Mouse (Mus musculus) left cerebral cortex, postnatal 25 days (tissue): ENCODE data around the gene Thsd7a. TPM values are rescaled to one million over a fixed set of nuclear protein-coding genes. Genes with fewer than 3 reads are reported as not detected.
A peak's percentile ranks its signal among the peaks of the same experiment; 100 is the strongest.

Experiments
- DNase-seq, 2 experiments: peaks; one replicate each; pipeline ENCODE4 v3.0.0; 2022; ENCODE audit warnings: low spot score in 2 of 2, mixed read lengths in 1 of 2
- intact Hi-C: fragments of 180-260 bp; cut with DNase I; formaldehyde crosslinking; loops from one replicate; pipeline ENCODE4 v1.15.1; 2025
- total RNA-seq, 2 experiments: library from RNA; stranded (reverse); gene quantifications; 2 replicates each; pipeline ENCODE4 v1.2.3; 2021

Thsd7a gene
- 10 to 100 TPM; 38.6 to 42.0 TPM for total RNA-seq

GRCm38 (mm10) chr6:12748787-12749530 is at the start of gene Thsd7a:
Thsd7a (minus strand) TSS chr6:12749410.
- DNase-seq = peak; percentile 55 to 58
- intact Hi-C loops = loop anchor here (2.0 to 10.0 kb wide), 4 partner anchors 244 to 396 kb away; no protein-coding TSS in a partner anchor

GRCm38 (mm10) chr6:12787129-12787528 is 37.9 kb upstream of the Thsd7a start:
- no peak for DNase-seq
- intact Hi-C loops = no loop called here

GRCm38 (mm10) chr6:12786378-12786982 is 37.3 kb upstream of the Thsd7a start:
- intact Hi-C loops = no loop called here
- DNase-seq = no peak

GRCm38 (mm10) chr6:12784918-12785618 is 35.9 kb upstream of the Thsd7a start:
- DNase-seq = no peak
- intact Hi-C loops = no loop called here

GRCm38 (mm10) chr6:12772799-12773198 is 23.6 kb upstream of the Thsd7a start:
- intact Hi-C loops = no loop called here
- no peak for DNase-seq

- intact Hi-C loops = no loop called here
- DNase-seq = no peak
These were observed 16.0 kb upstream of the Thsd7a start for GRCm38 (mm10) chr6:12765191-12765590.

GRCm38 (mm10) chr6:12764606-12765005 is 15.4 kb upstream of the Thsd7a start:
- intact Hi-C loops = no loop called here
- no peak for DNase-seq

- intact Hi-C loops = no loop called here
- no peak for DNase-seq
These were observed 14.6 kb upstream of the Thsd7a start for GRCm38 (mm10) chr6:12763816-12764215.

- DNase-seq = no peak
- intact Hi-C loops = no loop called here
These were observed 10.4 kb upstream of the Thsd7a start for GRCm38 (mm10) chr6:12759328-12760193.

GRCm38 (mm10) chr6:12752297-12752696 is 3.1 kb upstream of the Thsd7a start:
- intact Hi-C loops = loop anchor here (2.0 kb wide), 1 partner anchor 399 kb away; no protein-coding TSS in a partner anchor

GRCm38 (mm10) chr6:12750441-12750840 is 1.2 kb upstream of the Thsd7a start:
- intact Hi-C loops = no loop called here
- DNase-seq = no peak

More at GRCm38 (mm10) chr6:12752297-12752696, 3.1 kb upstream of the Thsd7a start:
- DNase-seq = no peak

- intact Hi-C loops = loop anchor here (2.0 to 10.0 kb wide), 4 partner anchors 245 to 397 kb away; no protein-coding TSS in a partner anchor
- peak in 1 of 2 experiments; percentile 43 for DNase-seq
These were observed 461 bp upstream of the Thsd7a start for GRCm38 (mm10) chr6:12749531-12750210.

GRCm38 (mm10) chr6:12748454-12748786 is 790 bp downstream of the Thsd7a start:
- intact Hi-C loops = loop anchor here (2.0 to 10.0 kb wide), 4 partner anchors 244 to 396 kb away; no protein-coding TSS in a partner anchor
- DNase-seq = no peak

GRCm38 (mm10) chr6:12747856-12748450 is 1.3 kb downstream of the Thsd7a start:
- intact Hi-C loops = loop anchor here (2.0 to 10.0 kb wide), 4 partner anchors 243 to 395 kb away; no protein-coding TSS in a partner anchor
- peak; percentile 16 to 52 for DNase-seq

- intact Hi-C loops = loop anchor here (10.0 kb wide), 2 partner anchors 238 to 268 kb away; no protein-coding TSS in a partner anchor
- DNase-seq = no peak
These were observed 6.4 kb downstream of the Thsd7a start for GRCm38 (mm10) chr6:12742791-12743190.

GRCm38 (mm10) chr6:12733924-12734323 is 15.3 kb downstream of the Thsd7a start:
- DNase-seq = no peak
- intact Hi-C loops = no loop called here

- DNase-seq = no peak
- intact Hi-C loops = no loop called here
These were observed 33.1 kb downstream of the Thsd7a start for GRCm38 (mm10) chr6:12716071-12716470.

GRCm38 (mm10) chr6:12712581-12712980 is 36.6 kb downstream of the Thsd7a start:
- no peak for DNase-seq
- intact Hi-C loops = no loop called here
